Mouse (Mus musculus) megakaryocyte, embryonic 14.5 days (primary cell): ENCODE data around the gene Sox5.

Source experiments
- FLI1 ChIP-seq: IDR thresholded peaks from 2 replicates; pipeline ENCODE4 v1.6.1; 2012; ENCODE audit warnings: low read length, inconsistent platforms, mixed read lengths
- GATA1 ChIP-seq: IDR thresholded peaks from 3 replicates; pipeline ENCODE4 v1.6.1; 2012; ENCODE audit warnings: mixed read lengths, low read length, inconsistent platforms, borderline replicate concordance

GRCm38 (mm10) chr6:144387539-144388255 is 394.1 kb downstream of the Sox5 start:
- TF ChIP-seq GATA1 = no peak
- no peak for TF ChIP-seq FLI1
